Mouse (Mus musculus): ENCODE measurements at regions not wholly inside any gene's neighbourhood (a gene's known extent, or its start where the extent isn't known, plus 50 kb on each side); places are given as distances from the start of the nearest gene placed in this dataset.

- no peak for DNase-seq
Observed at GRCm38 (mm10) chr12:71718911-71719310, 112.0 kb upstream of the Daam1 start.

GRCm38 (mm10) chr12:71725140-71725539 is 105.7 kb upstream of the Daam1 start:
- no peak for DNase-seq

GRCm38 (mm10) chr12:71725713-71726336 is 105.1 kb upstream of the Daam1 start:
- peak; percentile 53 for DNase-seq

- no peak for DNase-seq
Observed at GRCm38 (mm10) chr12:71743345-71743744, 87.5 kb upstream of the Daam1 start.

GRCm38 (mm10) chr12:71746011-71746410 is 84.9 kb upstream of the Daam1 start:
- DNase-seq = peak; percentile 48

- no peak for DNase-seq
Observed at GRCm38 (mm10) chr12:71747386-71747785, 83.5 kb upstream of the Daam1 start.

- peak; percentile 22 for DNase-seq
Observed at GRCm38 (mm10) chr12:71747831-71748368, 83.0 kb upstream of the Daam1 start.

GRCm38 (mm10) chr12:71748731-71749130 is 82.1 kb upstream of the Daam1 start:
- peak; percentile 56 for DNase-seq

- DNase-seq = no peak
Observed at GRCm38 (mm10) chr12:71749668-71750067, 81.2 kb upstream of the Daam1 start.

- no peak for DNase-seq
Observed at GRCm38 (mm10) chr12:71752741-71753260, 78.1 kb upstream of the Daam1 start.

- no peak for DNase-seq
Observed at GRCm38 (mm10) chr12:71753276-71753675, 77.6 kb upstream of the Daam1 start.

GRCm38 (mm10) chr12:71763194-71763593 is 67.7 kb upstream of the Daam1 start:
- no peak for DNase-seq

GRCm38 (mm10) chr12:71766086-71766485 is 64.8 kb upstream of the Daam1 start:
- no peak for DNase-seq

- DNase-seq = no peak
Observed at GRCm38 (mm10) chr12:71766636-71767035, 64.2 kb upstream of the Daam1 start.

- DNase-seq = no peak
Observed at GRCm38 (mm10) chr12:71767896-71768295, 63.0 kb upstream of the Daam1 start.

- peak; percentile 86 for DNase-seq
Observed at GRCm38 (mm10) chr12:71768471-71768870, 62.4 kb upstream of the Daam1 start.

- no peak for DNase-seq
Observed at GRCm38 (mm10) chr12:71768890-71769289, 62.0 kb upstream of the Daam1 start.

GRCm38 (mm10) chr12:71769302-71769701 is 61.6 kb upstream of the Daam1 start:
- no peak for DNase-seq

GRCm38 (mm10) chr12:71773891-71774290 is 57.0 kb upstream of the Daam1 start:
- DNase-seq = no peak

GRCm38 (mm10) chr12:71775126-71775525 is 55.8 kb upstream of the Daam1 start:
- DNase-seq = no peak

- DNase-seq = no peak
Observed at GRCm38 (mm10) chr12:71778137-71778536, 52.7 kb upstream of the Daam1 start.

- no peak for DNase-seq
Observed at GRCm38 (mm10) chr12:71778948-71779347, 51.9 kb upstream of the Daam1 start.

GRCm38 (mm10) chr12:71779418-71779817 is 51.5 kb upstream of the Daam1 start:
- no peak for DNase-seq
